Mouse (Mus musculus): ENCODE data around the gene Ptcd3.
"Not testable (repeated sequence)": the region's sequence is repeated elsewhere in the genome, so short reads cannot be mapped to it uniquely, and the experiment has no call there.

The Ptcd3 gene

GRCm38 (mm10) chr6:71908481-71909381 is at the start of gene Ptcd3, which contains the start of gene Polr1a:
Ptcd3 (minus strand) TSS chr6:71908750.
Polr1a (plus strand) TSS chr6:71909053.
- peak; percentile 93 to 95 for DNase-seq

DNA sequence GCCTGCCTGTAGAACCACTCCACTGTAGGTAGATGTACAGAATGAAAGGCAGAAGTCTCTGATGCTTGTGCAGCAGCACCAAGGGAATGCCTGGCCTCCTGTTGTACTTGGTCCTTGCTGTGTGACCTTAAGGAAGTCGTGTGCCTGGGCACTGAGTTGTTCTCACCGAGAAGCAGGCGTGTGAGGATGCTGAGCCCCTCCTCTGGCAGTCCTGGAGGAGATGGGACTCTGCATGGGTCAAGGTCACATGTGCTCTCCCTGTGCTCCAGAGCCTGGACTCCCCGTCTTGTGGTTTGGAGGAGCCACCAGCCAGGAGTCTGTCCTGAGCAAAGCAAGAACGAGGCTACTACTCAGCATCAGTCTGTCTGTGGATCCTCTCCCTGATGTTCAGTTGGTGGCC is 42.6 kb upstream of the Ptcd3 start:
- no peak for DNase-seq

GRCm38 (mm10) chr6:71950592-71950991 is 42.0 kb upstream of the Ptcd3 start:
- peak in 1 of 2 experiments; percentile 39 for DNase-seq

DNA sequence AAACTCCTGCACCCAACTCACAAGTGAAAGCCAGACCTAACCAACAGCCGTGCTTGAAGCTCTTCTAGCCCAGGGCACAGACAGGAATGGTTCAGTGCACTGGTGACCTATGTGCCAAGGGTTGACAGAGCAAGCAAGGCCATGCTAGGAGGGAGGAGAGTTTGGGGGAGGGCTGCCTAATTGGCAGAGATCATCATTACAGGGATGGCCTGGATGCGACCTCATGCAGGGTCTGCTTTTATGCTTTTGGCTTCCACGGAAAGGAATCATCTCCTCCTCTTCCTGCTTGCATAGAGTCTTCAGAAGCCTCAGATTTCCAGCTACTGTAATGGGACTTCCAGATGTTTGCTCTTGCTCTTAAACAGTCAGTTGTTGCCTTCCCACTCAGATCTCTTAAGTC is 41.2 kb upstream of the Ptcd3 start:
- DNase-seq = no peak

DNA sequence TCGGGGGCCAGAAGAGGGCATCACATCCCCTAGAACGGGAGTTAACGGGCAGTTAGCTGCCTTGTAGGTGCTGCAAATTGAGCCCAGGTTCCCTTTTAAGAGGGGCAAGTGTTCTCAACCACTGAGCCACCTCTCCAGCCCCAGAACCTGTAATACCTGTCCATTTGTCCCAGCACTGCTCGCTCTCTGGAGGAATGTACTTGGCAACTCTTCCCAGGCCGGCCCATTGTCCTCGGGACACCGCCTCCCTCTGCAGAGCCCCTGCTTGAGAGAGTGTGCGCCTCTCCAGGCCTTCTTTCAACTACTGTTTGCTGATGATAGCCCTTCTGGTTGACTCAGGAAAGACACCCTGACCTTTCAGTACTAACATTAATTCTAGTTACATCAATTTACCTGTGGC is 37.6 kb upstream of the Ptcd3 start:
- no peak for DNase-seq

GRCm38 (mm10) chr6:71945101-71945500 is 36.6 kb upstream of the Ptcd3 start:
- no peak for DNase-seq

DNA sequence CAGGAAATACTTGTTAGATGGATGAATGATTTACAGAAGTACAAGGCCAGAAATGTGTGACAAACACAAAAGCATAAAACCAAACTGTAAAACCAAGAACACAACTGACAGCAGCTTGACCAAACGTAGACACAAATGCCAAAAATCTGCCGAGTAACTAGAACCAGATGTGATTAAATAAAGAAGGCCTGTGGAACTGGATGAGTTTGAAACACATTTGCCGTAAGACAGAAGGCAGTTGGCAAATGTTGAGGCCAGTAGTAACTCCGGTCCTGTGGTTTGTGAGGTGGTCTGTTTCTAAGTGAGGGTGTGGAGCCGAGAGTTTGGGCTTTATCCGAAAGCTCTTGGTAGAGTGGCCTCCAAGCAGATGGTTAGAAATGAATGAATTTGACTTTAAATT is 32.4 kb upstream of the Ptcd3 start:
- no peak for DNase-seq

GRCm38 (mm10) chr6:71935737-71936136 is 27.2 kb upstream of the Ptcd3 start:
- no peak for DNase-seq

- peak in 1 of 2 experiments; percentile 20 for DNase-seq
These were observed 25.6 kb upstream of the Ptcd3 start for GRCm38 (mm10) chr6:71934081-71934556.

- no peak for DNase-seq
These were observed 23.8 kb upstream of the Ptcd3 start for GRCm38 (mm10) chr6:71932347-71932746.

DNA sequence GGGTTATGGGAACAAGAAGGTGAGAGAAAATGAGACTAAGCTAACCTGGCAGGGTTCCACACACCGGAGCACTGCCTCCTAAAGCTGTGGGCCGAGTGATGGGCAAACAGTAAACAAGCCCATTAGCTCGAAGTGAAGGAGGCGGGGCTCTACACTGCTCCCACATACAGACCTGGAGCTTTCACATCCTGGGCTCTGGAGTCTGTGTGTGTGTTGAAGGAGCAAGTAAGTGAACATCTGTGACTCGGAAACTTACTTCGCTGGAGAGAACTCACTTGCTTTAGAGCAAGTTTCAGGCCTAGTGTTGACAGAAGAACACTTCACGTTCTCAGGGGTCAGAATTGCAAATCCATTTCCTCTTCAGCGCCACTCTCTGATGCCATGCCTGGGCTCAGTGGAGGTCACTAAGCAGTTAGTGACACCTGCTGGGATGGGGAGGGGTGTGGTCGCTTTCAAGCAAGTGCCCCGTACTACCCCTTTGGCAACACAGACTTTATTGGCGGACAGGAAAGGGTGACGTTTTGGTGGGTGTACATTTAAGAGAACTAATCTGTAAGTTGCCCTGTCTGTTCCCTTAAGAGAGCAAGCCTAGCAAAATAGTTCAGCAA is 22.4 kb upstream of the Ptcd3 start:
- no peak for DNase-seq

DNA sequence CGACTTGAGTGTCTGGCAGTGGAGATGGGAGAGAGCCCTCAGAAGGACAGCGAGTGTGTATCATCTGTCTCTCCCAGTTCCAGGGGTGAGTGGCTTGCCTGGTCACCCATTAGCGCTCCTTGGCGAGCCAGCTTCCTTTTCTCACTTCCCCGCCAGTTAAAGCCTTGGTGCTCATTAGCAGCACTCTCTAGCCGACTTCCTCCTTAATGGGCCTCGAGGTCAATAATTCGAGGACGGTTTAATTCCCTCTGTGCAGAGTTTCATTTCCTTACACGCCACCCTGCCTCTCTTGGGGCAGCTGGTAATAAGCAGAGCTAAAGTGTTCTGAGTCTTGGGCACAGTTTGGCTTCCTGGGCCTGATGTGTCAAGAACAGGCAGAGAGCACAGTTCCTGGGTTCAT is 21.5 kb upstream of the Ptcd3 start:
- DNase-seq = no peak

DNA sequence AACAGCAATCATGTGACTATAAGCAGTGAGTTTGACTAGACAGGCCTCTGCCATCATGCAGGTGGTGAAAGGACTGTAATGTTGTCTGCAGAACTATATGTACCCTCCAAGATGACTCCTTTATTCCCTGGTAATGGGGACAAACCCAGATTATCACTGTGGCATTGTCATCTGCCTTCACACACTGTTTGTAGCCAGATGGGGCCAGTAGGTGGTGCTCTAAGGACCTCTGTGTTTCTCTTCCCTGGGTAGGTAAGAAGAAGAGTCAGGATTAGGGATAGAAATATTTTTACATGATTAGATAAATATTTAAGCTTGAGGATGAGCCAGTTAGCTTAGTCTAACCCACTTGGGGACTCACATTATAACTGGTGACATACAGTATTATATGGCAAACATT is 19.4 kb upstream of the Ptcd3 start:
- DNase-seq = peak; percentile 81 to 87

DNA sequence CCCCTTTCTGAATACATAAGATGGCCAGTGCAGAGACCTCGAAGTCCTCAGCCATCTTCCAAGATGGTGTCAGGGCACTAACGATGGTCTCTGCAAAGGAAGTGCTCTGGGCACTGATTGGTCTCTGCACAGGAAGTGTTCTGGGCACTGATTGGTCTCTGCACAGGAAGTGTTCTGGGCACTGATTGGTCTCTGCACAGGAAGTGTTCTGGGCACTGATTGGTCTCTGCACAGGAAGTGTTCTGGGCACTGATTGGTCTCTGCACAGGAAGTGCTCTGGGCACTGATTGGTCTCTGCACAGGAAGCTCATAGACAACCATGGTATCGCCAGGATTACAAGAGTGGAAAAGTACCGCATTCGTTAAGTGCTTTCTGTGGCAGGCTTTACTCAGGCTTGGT is 16.7 kb upstream of the Ptcd3 start:
- not testable (repeated sequence) for DNase-seq

- DNase-seq = no peak
These were observed 12.2 kb upstream of the Ptcd3 start for GRCm38 (mm10) chr6:71920752-71921151.

GRCm38 (mm10) chr6:71911686-71912450 is 3.3 kb upstream of the Ptcd3 start:
- DNase-seq = no peak

DNA sequence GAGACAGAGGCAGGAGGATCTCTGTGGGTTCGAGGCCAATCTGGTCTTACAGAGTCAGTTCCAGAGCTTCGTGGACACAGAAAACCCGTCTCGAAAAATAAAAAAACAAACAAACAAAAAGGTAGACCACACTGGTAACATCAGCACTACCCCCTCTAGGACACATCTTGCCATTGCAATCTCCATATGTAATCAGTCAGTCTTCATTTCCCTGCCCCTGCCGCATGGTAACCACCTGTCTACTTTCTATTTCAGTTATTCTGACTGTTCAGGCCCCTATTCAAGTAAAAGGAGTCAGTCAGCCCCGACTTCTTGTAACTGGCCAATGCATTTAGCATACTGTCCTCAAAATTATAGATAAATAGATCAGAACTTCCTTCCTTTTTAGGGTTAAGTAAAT is 1.3 kb upstream of the Ptcd3 start:
- DNase-seq = no peak

- DNase-seq = no peak
These were observed 834 bp upstream of the Ptcd3 start for GRCm38 (mm10) chr6:71909384-71909783.

GRCm38 (mm10) chr6:71907702-71908235 is 781 bp downstream of the Ptcd3 start:
- DNase-seq = no peak

DNA sequence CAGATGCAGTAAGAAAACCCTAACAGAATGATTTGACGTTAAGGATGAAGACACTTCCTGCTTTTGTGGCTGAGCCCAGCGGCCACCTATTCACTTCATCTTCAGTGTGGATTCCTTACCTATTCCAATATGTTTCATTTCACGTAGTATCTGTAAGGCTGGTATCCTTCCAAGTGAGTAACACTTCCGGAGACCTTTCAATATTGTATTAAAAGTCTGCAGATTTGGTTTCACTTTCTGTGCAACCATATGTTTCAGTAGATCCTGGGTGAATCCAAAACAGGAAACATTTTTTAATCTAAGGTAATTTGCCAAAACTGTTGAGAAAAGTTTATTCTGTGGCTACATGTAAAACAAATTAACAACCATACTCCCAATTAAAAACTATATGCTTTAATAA is 15.3 kb downstream of the Ptcd3 start:
- DNase-seq = no peak

DNA sequence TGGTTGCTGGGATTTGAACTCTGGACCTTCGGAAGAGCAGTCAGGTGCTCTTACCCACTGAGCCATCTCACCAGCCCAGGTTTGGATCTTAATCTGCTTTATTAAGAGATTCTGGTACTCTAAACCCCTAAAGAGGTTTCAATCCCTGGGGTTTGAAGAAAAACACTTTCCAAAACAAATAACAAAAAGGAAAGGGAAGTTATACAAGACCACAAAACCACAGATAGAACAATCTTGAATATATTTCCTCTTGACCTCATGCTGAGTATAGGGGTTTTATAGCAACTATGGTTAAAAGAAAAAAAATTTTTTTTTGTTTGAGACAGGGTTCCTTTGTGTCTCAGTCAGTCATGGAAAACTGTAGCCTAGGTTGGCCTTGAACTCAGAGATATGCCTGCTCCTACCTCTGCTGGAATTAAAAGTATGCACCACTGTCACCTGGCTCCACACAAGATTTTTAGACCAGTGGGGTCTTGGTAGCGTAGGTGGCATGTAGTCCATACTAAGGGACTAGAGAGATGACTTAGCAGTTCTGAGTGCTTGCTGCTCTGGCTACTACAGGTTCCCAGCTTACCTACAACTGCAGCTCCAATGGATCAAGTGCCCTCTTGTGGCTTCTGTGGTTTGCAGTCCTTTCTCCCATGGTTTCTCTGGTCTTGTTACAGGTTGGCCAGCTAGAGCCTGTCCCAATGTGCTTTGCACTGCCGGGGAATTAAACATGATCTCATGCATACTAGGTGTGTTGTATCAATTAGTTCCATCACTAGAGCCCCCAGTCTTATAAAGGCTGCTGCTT is 30.4 kb downstream of the Ptcd3 start:
- no peak for DNase-seq

DNA sequence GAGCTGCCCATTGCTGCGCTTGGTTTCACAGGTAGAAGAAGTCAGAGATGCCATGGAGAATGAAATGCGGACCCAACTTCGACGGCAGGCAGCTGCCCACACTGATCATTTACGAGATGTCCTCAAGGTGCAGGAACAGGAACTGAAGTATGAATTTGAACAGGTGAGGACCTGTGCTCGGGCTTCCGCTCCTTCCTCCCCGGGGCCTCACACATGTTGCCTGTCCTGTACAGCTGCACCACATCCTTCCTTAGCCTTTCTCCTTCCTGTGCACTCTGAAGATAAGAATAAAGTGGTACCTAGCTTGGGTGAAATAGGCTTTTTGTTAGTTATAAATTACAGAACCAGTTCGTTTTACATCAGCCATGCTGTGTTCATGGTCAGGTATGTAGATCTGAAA is 37.2 kb downstream of the Ptcd3 start:
- no peak for DNase-seq
